Mouse (Mus musculus): ENCODE results near the gene Slc15a4. TPM values are rescaled to one million over a fixed set of nuclear protein-coding genes. Genes with fewer than 3 reads are reported as not detected.

Gene Slc15a4
- polyA plus RNA-seq, 1 experiment from 2014 or later, result 22.8 TPM

Other genes starting within 250 kb of the Slc15a4 start
- gene Glt1d1, start 635 bp downstream of the Slc15a4 start, polyA plus RNA-seq (2015; fragmentation: Nextera tagmentation; extraction: Ambion mirVana), result 0.91 and 1.0 TPM in 2 replicates

Data from embryonic facial prominence, embryonic 13.5 days (tissue).